Mouse (Mus musculus): ENCODE data around the gene Gm21962. TPM values are rescaled to one million over a fixed set of nuclear protein-coding genes. Genes with fewer than 3 reads are reported as not detected.
A peak's percentile ranks its signal among the peaks of the same experiment; 100 is the strongest.

Gm21962 gene
- polyA plus RNA-seq, 1 experiment from 2014 or later: not detected

DNA sequence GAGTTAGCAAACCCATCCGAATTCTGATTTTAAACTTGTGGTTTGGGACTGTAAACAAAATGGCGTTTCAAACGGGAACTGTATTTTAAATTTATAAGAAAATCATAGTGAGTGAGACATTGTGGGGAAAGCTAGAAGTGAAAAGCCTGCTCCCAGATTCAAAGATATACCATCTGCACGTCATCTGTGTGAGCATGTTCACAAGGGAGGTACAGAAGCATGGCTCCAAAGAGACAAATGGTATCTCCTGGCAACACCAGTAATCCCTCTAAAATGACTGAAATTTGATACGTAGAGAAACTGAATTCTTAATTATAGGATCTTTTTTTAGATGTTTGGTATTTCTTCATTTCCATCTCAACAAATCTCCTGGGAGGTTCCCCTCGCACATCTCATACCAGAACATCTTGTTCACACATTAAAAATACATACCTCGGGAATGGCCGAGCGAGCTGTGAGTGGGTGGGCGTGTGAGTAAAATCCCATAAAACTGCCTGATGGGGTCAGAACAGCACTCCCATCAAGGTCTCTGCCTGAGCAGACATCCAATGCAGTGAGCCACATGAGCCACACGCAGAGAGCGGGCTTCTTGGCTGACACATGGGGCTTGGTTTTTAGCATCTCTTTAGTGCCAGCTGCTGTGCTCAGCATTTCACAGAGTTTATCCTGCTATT lies 23.8 kb upstream of the Gm21962 start:
- H3K4me2 ChIP-seq: no peak overlapping the region
- no peaks in the 10 kb centered on the region for H3K9me3 ChIP-seq (replicated peaks)
- no peaks in the 10 kb centered on the region for H3K36me3 ChIP-seq (ENCODE audit: poor library complexity, severe bottlenecking)
- no peak overlapping the region for H3K4me3 ChIP-seq
- H3K4me1 ChIP-seq: 0 out of 2 replicates have a peak, but pooled peaks cover 3% of the 10 kb centered on the region
- H3K9ac ChIP-seq: no peak overlapping the region
- ATAC-seq: peak; percentile 77
- H3K27me3 ChIP-seq: no peaks in the 10 kb centered on the region
- 79% methylated on average over 12 of the region's 12 CpGs for WGBS
- no peak overlapping the region; the same call in 1 of the 2 replicates for H3K27ac ChIP-seq

DNA sequence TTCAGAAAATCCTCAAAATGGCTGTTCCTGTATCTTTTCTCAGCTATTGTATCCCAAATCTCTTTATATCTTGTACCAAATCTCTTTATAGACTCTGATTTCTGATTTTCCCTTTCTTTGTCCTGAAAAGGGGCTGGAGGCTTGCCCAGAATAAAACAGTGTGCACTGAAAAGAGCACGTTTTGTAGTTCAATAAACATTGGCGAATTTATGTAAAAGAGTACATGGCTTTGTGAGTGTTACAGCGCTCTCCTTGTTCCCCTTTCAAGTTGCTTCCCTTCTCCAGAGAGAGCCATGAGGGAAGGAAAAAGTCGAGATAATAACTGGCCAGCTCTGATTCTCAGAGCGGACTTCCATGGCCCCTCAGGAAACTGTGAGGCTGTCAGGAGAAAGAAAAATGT lies 22.2 kb upstream of the Gm21962 start:
- H3K36me3 ChIP-seq (ENCODE audit: poor library complexity, severe bottlenecking): no peaks in the 10 kb centered on the region
- no peak overlapping the region for H3K9ac ChIP-seq
- whole genome bisulfite sequencing: 28% methylated on average over 5 of the region's 5 CpGs
- 0 out of 2 replicates have a peak, but pooled peaks cover 3% of the 10 kb centered on the region for H3K4me1 ChIP-seq
- 0 out of 2 replicates have a peak overlapping the region, but pooled peaks have one; percentile 25 for H3K27ac ChIP-seq
- H3K4me2 ChIP-seq: no peak overlapping the region
- H3K27me3 ChIP-seq: no peaks in the 10 kb centered on the region
- no peak overlapping the region for H3K4me3 ChIP-seq
- peak; percentile 56 for ATAC-seq
- no peaks in the 10 kb centered on the region for H3K9me3 ChIP-seq (replicated peaks)

DNA sequence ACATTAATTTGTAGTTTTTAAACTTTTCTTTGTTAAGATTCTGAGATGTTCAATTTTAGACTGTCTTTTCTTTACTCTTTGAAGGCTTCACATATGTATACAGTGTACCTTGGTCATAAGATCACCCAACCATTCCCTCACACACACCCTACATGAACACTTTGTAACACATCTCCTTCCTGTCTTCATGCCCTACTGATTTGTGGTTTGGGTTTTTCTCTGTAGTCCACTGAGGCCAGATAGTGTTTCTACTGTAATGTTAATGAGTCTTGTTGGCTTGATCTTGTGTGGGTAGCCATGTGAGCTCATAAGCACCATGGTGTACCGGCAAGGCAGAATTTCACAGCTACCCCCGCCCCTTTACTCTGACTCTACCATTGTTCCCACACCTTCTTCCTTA lies 18.5 kb upstream of the Gm21962 start:
- no peaks in the 10 kb centered on the region for H3K9me3 ChIP-seq (replicated peaks)
- H3K4me2 ChIP-seq: no peak overlapping the region
- H3K36me3 ChIP-seq (ENCODE audit: poor library complexity, severe bottlenecking): no peaks in the 10 kb centered on the region

DNA sequence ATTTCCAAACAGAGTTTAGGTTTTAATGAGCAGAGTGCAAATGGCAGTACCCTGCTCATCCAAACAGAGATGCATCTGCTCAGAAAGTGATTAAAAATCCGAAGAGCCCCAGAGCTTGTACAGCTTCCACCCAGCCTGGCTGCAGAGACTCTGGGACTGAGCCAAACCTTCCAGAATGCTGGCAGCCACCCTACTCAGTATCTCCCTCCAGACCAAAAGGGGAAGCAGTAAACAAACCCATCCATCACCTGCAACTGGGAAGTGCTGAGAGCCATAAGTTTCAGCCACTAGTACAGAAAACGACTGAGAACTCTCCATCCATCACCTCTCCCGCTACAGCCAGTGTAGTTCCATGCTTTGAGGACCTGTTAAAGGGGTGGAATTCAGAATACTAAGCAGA lies 9.6 kb downstream of the Gm21962 start:
- no peaks in the 10 kb centered on the region for H3K36me3 ChIP-seq (ENCODE audit: poor library complexity, severe bottlenecking)
- ATAC-seq: peak; percentile 62
- no peak overlapping the region for H3K9ac ChIP-seq
- H3K27ac ChIP-seq: peak overlapping the region; percentile 64
- peaks cover 39% of the 10 kb centered on the region for H3K4me1 ChIP-seq
- H3K27me3 ChIP-seq: no peaks in the 10 kb centered on the region
- no peak overlapping the region for H3K4me2 ChIP-seq
- H3K4me3 ChIP-seq: no peak overlapping the region
- no peaks in the 10 kb centered on the region for H3K9me3 ChIP-seq (replicated peaks)
- 12% methylated on average over 3 of the region's 3 CpGs for WGBS

More for the DNA sequence above, 18.5 kb upstream of the Gm21962 start:
- Histone ChIP-seq H3K27me3 (no peaks in the 10 kb centered on the region), H3K4me3 (no peak overlapping the region), H3K9ac (no peak overlapping the region), H3K27ac (no peak overlapping the region), H3K4me1 (0 out of 2 replicates have a peak, but pooled peaks cover 3% of the 10 kb centered on the region)
- ATAC-seq: no peak
- 90% methylated on average over 2 of the region's 2 CpGs for WGBS

DNA sequence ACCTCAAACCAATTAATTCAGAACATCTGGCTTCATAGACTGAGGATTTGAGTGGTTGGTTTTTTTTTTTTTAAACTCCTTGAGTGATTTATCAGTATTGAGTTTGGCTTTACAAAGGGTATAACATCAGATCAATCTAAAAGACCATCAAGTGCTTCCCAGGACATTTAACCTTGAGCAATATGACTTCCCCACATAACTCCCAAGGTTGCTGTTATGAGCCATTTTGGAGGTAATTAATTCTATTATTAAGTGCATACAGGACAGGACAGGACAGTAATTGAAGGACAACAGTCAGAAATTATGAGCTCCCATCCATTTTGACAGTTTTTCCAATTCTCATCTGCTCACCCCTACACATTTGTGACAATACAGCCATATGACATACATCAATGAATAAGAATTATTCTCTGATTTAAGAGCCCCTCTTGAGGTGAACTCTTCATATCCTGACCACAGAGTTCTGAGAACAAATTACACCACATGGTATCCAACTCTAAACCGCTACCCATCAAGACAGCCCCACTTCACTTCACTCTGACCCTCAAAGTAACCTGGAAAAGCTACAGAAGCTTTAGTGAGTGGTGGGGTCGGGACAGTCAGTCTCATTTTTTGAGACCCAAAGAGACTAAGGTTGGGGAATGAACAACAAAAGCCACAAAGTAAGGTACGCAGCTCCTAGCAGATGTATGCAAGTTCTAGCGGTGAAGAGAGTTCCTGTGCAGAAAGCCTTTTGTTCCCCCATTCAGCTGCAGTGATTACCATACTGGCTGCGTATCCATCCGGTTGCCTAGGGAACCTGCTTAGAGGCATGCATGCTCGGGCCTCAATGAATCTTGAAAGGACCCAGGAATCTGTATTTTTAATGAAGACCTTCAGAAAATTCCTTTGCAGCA lies 11.8 kb downstream of the Gm21962 start:
- H3K4me1 ChIP-seq: peaks cover 39% of the 10 kb centered on the region
- no peaks in the 10 kb centered on the region for H3K27me3 ChIP-seq
- H3K36me3 ChIP-seq (ENCODE audit: poor library complexity, severe bottlenecking): no peaks in the 10 kb centered on the region
- peak; percentile 97 for ATAC-seq
- H3K4me3 ChIP-seq: no peak overlapping the region
- peak overlapping the region; percentile 41 for H3K4me2 ChIP-seq
- peak overlapping the region; percentile 93 for H3K27ac ChIP-seq
- 1% methylated on average over 7 of the region's 7 CpGs for WGBS
- H3K9me3 ChIP-seq (replicated peaks): no peaks in the 10 kb centered on the region
- peak overlapping the region; percentile 27; the same call in 1 of the 2 replicates for H3K9ac ChIP-seq

DNA sequence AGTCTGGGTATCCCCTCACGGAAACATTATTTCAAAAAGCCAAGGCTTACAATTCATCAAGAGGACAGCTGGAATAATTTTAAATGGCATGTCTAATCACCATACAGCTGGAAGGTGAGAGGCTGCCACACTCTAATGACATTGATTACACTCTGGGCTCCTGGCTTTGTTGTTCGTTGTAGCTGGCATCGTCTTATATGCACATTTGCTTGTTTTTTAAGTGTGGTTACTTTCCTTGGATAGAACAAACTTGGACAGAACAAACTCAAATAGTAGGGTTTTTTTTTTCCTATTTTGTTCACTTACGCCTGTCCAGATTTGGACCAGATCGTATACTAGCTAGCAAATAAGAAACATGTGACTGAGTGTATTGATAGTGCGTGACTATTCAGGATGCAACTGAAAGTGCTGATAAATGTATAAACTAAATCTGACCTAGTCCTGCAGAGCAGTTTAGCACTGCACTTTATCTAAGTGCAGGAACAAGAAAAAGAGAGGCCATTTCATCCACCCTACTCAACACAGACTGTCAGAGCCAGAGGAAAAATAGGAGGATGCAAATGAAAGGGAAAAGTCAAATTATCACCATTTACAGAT lies 12.6 kb downstream of the Gm21962 start:
- Histone ChIP-seq H3K9me3 (replicated peaks) (no peaks in the 10 kb centered on the region), H3K9ac (peak overlapping the region; percentile 5; the same call in 1 of the 2 replicates), H3K4me1 (peaks cover 39% of the 10 kb centered on the region), H3K4me2 (peak overlapping the region; percentile 41), H3K36me3 (ENCODE audit: poor library complexity, severe bottlenecking) (no peaks in the 10 kb centered on the region), H3K27ac (peak overlapping the region; percentile 93), H3K4me3 (no peak overlapping the region), H3K27me3 (no peaks in the 10 kb centered on the region)
- WGBS: 12% methylated on average over 6 of the region's 6 CpGs
- peak; percentile 78 for ATAC-seq

DNA sequence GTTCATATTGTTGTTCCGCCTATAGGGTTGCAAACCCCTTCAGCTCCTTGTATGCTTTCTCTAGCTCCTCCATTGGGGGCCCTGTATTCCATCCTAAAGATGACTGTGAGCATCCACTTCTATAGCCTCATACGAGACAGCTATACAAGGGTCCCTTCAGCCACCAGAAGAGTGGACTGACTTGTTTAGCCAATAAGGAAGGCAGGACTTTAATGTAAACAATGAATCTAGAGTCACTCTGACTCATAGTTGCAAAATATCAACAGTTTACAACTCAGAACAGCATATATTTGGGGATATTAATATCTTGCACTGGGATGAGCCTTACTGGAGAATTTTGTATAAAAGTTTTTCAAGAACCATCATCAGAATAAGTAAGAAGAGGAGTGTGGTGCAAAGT lies 15.6 kb downstream of the Gm21962 start:
- no peak overlapping the region for H3K4me3 ChIP-seq
- ATAC-seq: no peak
- WGBS: 95% methylated on average over 2 of the region's 2 CpGs
- no peak overlapping the region for H3K9ac ChIP-seq
- H3K27ac ChIP-seq: no peak overlapping the region
- no peaks in the 10 kb centered on the region for H3K36me3 ChIP-seq (ENCODE audit: poor library complexity, severe bottlenecking)
- peaks cover 23% of the 10 kb centered on the region for H3K4me1 ChIP-seq
- H3K4me2 ChIP-seq: no peak overlapping the region
- H3K27me3 ChIP-seq: no peaks in the 10 kb centered on the region
- no peaks in the 10 kb centered on the region for H3K9me3 ChIP-seq (replicated peaks)

DNA sequence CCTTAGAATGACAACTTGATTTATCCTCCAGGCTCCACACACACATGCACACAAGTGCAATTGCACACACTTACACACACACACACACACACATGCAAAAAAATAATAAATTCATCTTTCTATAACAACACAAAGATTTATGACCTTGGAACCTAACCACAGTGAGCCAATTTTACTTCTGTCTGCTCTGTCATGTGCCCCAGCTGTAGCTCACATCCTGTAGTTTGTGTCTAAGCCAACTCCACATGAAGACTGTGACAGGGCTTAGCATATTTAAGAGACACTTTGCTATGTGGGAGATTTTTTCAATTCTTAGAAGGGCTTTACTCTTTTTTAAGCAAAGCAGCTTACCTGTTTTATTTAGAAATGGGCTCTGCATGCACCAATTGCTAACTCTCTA lies 20.2 kb downstream of the Gm21962 start:
- ATAC-seq: no peak
- Histone ChIP-seq H3K27me3 (no peaks in the 10 kb centered on the region), H3K36me3 (ENCODE audit: poor library complexity, severe bottlenecking) (no peaks in the 10 kb centered on the region), H3K9ac (no peak overlapping the region), H3K27ac (no peak overlapping the region), H3K9me3 (replicated peaks) (no peaks in the 10 kb centered on the region), H3K4me2 (no peak overlapping the region), H3K4me3 (no peak overlapping the region), H3K4me1 (no peaks in the 10 kb centered on the region)

DNA sequence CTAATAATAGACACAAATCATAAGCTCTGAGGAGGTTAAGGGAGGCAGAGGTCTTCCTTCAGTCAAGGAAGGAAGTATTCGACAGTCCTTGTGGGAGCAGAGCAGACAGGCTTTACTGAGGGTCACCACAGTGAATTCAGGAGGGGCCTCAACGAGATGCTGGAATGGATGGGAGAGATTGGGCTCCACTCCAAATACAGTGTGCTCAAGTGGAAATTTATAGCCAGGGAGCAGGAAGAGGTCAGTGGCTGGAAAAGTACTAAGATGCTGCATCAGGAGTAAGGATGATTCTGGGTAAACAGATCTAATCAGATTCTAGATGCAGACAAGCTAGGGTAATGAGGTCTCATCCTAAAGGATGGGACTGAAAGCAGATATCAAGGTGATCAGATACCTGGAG lies 44.6 kb downstream of the Gm21962 start:
- Histone ChIP-seq H3K27ac (no peak overlapping the region), H3K9me3 (replicated peaks) (no peaks in the 10 kb centered on the region), H3K4me1 (peaks cover 12% of the 10 kb centered on the region; the same call in 1 of the 2 replicates), H3K9ac (no peak overlapping the region), H3K4me2 (no peak overlapping the region), H3K4me3 (no peak overlapping the region), H3K36me3 (ENCODE audit: poor library complexity, severe bottlenecking) (no peaks in the 10 kb centered on the region), H3K27me3 (no peaks in the 10 kb centered on the region)
- no peak for ATAC-seq
- WGBS: 60% methylated on average over 2 of the region's 2 CpGs

DNA sequence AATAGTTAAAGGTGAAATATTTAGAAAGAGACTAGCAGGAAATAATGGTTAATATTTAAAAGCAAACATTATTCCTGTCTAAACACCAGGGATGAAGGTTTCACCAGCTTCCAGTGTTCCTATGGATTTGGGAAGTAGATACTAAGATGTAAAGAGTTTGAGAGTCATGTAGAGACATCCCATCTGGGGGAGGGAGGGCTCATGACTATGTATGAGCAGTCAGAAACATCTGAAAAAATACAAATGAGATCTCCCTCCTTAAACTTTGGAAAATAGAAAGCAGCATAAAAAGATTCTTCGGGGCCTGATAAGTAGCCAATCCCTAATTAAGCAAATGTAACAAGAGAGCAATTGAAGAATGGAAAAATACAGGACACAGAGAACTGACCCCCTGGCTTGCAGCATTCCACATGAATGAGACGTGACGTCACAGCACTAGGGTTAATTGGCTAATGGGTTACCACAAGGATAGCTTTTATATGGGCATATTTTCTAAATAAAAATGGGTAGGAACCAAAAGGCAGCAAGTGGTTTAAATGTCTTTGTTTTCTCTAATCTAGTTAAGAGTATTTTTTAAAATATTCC lies 45.3 kb downstream of the Gm21962 start:
- no peaks in the 10 kb centered on the region for H3K36me3 ChIP-seq (ENCODE audit: poor library complexity, severe bottlenecking)
- 18% methylated on average over 3 of the region's 3 CpGs for WGBS
- no peak overlapping the region for H3K9ac ChIP-seq
- H3K4me3 ChIP-seq: no peak overlapping the region
- no peaks in the 10 kb centered on the region for H3K27me3 ChIP-seq
- no peak overlapping the region for H3K27ac ChIP-seq
- H3K4me2 ChIP-seq: no peak overlapping the region
- ATAC-seq: peak; percentile 82; the same call in 1 of the 2 replicates
- H3K4me1 ChIP-seq: peaks cover 12% of the 10 kb centered on the region; the same call in 1 of the 2 replicates
- H3K9me3 ChIP-seq (replicated peaks): no peaks in the 10 kb centered on the region

Data from forebrain, embryonic 13.5 days (tissue).